Mouse (Mus musculus) lung, adult 18-20 months (tissue): ENCODE measurements around the gene Adm2.

Experiments used
- DNase-seq, 2 experiments: peaks; one replicate each; pipeline ENCODE4 v3.0.0; 2022; ENCODE audit warnings: mixed read lengths in 2 of 2

Gene Adm2

DNA sequence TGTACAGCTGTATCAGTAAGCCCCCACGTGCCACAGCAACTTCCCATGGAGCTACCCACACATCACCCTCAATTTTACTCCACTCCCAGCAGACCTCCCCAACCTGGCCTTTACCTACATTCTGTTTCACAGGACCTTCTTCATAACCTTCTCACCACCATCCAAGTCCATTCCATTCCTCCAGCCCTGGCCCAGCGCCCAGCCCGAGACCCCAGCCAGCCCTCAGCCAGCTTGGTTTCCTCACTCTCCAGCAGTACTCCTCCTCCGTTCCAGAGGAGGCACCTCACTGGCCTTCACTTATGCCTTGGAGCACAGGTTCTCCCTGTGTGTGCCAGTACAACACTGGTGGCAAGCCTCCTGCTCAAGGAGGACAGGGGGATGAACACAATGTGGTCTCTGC, 9.2 kb upstream of the Adm2 start:
- no peak for DNase-seq

DNA sequence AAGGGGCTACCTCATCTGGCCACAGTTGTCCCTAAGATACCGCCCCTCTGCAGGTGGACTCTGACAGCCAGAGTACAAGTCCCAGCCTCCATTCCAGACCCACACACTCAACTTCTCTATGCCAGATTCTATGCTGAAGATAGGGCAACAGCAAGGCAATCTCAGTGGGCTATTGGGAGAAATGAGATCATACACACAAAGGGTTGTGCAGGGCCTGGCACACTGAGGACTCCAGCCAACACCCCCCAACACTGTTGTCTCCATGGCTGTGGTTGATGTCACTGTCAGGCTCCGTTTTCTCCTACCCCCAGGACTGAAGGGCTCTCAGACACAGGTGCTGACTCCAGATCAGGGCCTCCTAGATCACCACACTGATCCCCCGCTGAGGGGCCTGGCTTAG, 8.4 kb upstream of the Adm2 start:
- no peak for DNase-seq

DNA sequence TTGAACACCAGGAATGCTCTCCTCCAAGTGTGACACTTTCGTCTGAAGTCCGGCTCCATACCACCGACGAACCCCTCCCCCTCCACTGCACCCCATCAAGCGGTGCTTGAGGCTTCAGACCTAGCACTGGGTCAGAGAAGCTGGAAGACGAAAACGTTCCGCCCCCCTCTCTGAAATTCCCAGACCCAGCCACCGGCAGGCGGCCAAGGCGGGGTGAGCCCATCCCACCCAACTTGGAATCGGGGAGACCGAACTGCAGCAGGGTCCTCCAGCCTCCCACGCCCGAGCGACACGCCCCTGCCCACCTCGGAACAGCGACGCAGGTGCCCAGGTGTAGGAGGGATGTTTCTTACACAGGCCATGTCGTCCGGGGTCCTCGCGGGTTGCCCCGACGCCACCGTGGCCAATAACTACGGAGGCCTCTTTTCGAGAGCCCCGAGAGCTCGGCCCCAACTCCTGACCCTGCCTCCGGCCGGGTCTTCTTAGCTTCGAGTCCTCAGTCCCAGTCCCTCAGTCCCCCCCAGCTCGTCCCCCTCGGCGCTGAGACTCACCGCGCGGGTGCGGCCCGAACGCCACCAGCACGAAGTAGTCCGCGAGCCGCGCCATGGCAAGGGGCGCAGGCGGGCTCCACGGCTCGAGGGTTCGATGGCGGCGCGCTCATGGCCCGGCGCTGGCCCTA, 7.9 kb upstream of the Adm2 start:
- peak in 1 of 2 experiments; percentile 31 for DNase-seq

DNA sequence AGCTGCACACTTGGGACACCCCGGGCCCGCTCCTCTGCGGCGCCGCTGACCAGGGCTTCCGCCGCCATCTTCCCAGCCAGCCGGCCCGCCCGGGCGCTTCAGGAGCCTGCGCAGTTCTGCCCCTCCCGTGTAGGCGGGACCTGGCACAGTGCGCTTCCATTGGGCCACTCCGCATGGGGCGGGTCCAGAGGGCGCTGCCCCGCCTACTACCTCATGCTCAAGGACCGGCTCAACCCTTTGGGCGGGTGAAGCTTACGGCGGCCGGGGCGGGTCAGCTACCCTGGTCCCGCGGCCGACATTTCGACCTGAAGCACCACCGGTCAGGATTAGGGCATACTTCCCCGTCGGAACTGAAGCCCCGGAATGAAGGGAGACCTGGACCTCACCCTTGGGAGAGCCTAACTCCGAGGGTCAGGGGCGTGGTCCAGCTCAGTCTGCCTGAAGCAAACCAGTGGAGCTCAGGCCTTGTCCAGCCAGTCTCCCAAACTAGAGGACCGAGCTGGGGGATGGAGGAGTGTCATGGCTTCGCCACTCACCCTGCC, 7.3 kb upstream of the Adm2 start, which contains the start of gene Sbf1:
Gene Sbf1, minus strand, starts transcription at position 122 of the 542 bp plus-strand sequence.
- DNase-seq, result peak; percentile 99

DNA sequence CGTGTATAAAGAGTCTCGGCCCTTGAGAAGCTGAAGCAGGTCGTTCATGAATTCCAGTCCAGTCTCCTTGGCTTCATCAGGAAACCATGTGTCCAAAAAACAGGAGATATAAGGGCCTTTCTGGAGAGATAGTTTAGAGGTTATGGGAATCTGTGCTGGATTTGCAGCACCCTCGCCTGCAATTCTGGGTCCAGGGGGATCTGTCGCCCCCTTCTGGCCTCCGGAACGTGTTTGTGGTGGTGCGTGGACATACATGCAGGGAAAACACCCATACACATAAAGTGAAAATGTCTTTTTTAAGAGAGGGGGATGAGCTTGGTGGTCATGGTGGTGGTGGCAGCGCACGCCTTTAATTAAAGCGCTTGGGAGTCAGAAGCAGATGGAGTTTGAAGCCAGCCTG, 6.4 kb upstream of the Adm2 start:
- peak in 1 of 2 experiments; percentile 27 for DNase-seq

DNA sequence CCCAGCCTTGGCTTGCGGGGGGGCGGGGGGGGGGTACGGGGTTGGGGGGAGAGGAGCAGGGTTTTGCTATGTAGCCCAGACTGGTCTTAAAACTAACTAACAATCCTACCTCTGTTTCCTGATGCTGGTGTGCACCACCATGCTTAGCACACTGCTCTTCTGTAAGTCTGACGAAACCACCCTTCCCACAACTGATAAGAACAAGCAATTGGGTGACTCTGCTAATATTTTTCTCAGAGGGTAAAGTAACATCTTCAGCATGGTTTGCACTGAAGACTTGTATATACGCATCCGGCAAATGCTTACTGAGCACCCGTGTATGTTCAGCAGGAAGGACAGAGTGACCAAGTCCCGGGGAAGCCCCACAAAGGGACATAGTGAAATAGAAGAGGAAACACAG, 1.3 kb upstream of the Adm2 start:
- DNase-seq, result no peak

DNA sequence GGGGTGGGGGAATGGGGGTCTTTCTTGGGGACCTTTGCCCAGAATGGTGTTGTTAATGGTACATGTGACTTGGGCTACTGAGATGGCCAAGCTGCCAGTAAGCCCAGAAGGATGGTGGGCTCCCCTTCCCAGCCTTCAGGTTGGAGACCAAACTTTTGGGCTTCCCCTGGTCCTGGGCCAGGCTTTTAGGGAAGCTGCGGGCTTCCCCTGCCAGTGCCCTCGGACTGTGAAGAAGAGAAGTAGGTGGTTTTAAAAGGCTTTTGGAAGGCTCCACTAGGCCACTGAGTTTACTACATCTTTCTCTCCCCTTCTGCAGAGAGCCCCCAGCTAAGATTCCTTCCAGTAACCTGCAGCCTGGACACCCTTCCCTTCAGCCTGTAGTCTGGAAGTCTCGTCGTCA, 1.1 kb downstream of the Adm2 start:
- no peak for DNase-seq

DNA sequence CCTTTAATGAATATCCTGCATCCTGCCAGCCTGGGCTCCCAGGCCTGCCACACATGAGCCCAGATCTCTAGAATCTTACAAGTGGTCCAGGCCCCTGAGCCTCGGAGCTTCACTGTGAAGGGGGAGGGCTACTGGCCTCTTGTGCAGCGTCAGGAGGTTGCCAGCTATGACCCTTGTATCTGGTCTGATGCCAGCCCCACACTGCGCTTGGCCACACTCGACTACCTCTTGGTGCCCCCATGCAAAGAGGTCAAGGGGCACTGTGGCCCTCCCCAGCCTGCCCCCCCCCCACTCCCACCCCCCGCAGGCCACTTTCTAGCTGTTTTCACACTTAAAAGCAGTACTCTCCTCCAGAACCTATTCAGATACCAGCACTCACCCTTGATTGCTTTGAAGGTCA, 3.9 kb downstream of the Adm2 start:
- DNase-seq, result no peak

DNA sequence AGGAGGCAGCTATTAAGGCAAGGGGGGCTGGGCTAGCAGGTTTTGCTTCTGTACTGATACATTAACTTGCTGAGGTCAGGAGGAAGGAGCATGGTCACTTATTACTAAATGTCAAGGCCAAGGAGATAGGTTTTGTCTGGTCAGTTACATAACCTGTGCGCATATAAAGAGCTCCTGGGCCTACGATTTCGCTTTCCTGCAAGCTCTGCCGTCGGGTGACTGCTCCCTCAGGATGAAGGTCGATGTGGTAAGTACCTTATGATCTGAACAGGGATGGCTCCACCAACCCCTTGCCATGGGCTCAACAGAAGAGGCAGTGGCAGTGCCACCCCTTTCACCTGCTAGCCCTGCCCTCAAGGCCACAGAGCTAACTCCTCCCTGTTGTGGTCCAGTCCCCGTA, 11.8 kb downstream of the Adm2 start, which contains the start of gene Miox:
Gene Miox, plus strand, starts transcription at position 128 of the 400 bp plus-strand sequence.
- no peak for DNase-seq

DNA sequence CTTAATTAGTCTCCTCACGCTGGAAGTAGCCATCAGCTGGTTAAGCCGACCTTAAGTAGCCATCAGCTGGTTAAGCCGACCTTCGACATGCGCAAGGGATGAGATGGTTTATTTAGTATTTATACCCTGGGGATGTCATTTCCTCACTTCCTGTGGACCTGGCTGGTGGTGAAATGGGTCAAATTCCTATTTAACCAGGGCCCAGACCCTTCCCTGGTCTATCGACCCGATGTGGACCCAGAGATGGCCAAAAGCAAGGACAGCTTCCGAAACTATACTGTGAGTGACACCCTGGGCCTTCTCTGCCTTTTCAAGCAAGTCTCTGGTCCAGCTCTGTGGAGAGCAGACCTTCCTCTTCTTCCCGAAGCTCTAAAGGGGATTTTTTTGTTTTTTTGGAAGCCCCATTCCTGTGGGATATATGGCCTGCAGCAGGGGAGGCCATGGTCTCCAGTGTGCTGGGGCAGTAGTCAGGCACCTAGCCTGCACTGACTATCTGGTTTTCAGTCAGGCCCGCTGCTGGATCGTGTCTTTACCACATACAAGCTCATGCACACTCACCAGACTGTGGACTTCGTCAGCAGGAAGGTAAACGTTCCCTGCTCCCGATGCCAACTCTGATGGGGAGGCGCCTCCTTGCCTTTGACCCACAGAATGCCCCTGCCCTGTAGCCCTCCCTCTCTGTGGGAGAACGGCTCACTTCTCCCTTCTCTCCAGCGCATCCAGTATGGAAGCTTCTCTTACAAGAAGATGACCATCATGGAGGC, 12.4 kb downstream of the Adm2 start:
- no peak for DNase-seq

DNA sequence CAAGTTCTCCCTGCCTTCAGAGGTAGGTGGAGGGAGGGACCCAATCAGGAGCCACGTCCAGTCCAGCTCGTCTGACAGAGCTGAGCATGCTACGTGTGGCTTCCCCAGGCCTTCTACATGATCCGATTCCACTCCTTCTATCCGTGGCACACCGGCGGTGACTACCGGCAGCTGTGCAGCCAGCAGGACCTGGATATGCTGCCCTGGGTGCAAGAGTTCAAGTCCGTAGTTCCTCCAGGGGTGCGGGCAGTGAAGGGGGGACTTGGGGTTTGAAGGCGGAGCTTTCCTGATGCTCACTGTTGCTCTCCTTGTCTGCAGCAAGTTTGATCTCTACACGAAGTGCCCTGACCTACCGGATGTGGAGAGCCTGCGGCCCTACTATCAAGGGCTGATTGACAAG, 13.9 kb downstream of the Adm2 start:
- no peak for DNase-seq

DNA sequence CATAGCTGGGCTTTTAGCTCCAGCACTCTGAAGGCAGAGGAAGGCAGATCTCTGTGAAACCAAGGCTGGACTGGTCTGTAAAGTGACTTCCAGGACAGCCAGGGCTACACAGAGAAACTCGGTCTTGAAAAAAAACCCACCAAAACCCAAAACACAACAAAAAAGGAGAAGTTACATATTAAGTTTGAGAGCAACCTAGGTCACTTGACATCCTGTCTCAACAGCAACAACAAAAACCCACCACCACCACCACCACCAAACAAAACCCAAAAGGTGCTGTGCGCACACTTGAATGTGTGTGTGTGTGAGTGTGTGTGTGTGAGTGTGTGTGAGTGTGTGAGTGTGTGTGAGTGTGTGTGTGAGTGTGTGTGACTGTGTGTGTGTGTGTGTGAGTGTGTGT, 17.2 kb downstream of the Adm2 start:
- DNase-seq, result no peak

DNA sequence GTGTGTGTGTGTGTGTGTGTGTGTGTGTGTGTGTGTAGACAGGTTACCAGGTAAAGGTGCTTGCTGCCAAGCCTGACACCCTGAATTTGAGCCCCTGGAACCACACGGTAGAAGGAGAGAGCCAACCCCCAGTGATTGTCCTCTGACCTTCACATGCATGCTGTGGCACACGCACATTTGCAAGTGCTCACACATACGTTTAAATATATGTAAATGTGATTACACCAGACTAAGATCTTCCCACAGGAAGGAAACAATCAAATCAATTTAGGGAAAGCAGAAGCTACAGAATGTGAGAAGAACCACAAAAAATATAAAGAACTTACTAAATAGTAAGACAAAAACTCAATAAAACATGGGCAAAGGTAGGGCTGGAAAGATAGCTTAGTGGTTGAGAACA, 17.6 kb downstream of the Adm2 start:
- no peak for DNase-seq

DNA sequence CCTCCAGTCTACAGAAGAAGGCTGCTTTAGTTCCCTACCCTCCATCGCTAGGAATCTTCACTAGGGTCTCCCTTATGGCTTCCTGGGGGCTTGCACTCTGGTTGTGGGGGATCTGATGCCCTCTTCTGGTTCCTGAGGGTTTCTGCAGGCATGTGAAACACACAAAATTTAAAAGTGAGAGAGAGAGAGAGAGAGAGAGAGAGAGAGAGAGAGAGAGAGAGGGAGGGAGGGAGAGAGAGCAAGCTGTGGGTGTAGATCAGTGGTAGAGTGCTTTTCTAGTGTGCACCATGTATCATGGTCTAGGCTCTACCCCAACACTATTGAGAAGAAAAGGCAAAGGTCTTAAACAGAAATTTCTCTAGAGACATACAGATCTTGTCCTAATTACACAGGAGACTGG, 19.2 kb downstream of the Adm2 start:
- DNase-seq, result no peak

DNA sequence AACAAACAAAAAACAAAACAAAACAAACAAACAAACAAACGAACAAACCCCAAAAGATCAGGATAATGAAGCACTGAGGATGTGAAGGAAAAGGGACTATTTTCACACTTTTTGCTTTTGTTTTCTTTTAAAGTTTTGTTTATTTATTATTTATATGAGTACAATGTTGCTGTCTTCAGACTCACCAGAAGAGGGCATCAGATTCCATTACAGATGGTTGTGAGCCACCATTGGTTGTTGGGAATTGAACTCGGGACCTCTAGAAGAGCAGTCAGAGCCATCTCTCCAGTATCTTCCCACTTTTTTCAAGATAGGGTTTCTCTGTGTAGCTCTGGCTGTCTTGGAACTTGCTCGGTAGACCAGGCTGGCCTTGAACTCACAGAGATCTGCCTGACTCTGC, 20.8 kb downstream of the Adm2 start:
- DNase-seq, result no peak

DNA sequence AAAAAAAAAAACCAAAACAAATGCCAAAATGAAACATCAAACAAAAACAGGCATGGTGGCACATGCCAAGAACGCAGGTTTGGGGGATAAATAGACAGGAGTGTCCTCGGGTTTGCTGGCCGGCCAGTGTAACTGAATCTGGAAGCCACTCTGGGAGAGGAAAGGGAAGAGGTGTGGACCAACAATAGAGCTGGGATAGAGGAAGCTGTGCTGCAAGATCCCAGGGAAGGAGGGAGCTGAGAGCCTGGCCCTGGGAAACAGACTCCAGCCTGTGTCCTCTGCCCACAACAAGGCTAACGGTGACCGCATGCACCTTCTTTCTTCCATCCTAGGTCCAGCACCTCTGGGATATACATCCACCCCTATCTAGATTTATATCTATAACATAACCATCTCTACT, 27.9 kb downstream of the Adm2 start:
- peak in 1 of 2 experiments; percentile 38 for DNase-seq

DNA sequence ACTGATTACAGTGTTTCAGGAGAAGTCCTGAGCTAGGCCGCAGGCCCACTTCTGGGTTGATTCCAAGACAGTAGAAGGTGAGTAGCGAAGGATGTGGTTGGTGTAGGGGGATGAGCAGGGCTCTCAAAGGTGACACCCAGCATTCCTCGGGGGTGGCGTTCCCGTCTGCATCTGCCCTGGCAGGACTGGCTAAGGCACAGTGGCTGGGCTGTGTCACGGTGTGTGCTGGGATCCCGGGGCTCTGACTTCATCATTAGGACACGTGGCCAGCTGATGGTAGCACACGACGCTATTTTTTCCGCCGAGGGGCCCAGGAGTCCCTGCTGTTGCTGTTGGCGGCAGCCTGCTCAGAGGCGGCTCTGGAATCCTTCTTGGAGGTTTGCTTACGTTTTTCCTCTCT, 28.8 kb downstream of the Adm2 start:
- no peak for DNase-seq

DNA sequence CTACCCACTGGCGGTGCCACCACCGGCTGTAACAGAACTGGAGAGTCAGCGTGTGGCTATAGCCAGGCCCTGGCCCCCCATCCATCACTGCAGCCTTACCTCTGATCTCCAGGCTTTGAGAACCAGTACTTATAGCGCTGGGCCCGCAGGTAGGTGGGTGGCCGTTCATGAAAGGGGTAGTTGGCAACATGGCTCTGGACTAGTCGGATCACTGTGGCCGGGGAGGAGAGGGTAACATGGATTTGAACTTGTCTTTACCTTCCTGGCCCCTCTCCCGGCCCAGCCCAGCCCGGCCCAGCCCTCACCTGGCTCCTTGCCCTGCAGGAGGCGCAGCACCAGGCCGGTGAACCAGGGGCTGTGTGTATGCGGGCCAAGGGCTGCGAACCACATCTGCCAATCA, 29.5 kb downstream of the Adm2 start:
- no peak for DNase-seq

DNA sequence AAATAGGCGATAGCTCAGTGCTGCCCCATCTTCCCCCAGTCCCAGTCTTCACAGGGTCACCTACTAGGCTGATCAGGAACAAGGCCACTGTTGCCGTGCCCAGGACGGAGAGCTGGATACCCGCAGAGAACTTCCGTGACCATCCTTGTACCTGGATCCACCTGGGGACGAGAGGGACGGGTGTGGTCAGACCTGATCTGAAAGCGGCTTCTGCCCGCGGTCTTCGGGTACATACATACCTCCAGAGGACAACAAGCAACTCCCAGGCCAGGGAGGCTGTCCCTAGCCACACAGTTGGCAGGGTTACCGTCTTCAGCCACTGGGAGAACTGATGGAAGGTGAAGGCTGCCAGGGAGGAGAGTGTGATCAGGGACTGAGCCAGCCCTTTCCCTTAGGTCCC, 30.3 kb downstream of the Adm2 start:
- DNase-seq, result no peak

DNA sequence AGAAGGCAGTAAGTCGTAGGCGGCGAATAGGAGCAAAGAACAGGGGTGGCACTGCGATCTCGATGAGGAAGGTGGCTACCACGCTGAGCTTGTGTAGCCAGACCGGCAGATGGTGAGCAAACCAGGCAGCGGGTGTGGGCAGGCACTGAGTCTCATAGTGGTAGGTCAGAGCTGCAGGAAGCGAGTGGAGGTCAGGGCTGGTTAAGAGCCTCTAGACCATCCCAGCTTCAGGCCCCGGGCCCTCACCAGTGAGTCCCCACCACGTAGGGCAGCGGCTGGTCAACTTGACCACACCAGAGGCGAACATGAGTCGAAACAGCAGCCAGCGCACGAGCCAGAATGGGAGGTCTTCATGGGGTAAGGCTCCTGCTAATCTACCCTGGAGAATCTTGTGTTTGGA, 31.3 kb downstream of the Adm2 start:
- no peak for DNase-seq

DNA sequence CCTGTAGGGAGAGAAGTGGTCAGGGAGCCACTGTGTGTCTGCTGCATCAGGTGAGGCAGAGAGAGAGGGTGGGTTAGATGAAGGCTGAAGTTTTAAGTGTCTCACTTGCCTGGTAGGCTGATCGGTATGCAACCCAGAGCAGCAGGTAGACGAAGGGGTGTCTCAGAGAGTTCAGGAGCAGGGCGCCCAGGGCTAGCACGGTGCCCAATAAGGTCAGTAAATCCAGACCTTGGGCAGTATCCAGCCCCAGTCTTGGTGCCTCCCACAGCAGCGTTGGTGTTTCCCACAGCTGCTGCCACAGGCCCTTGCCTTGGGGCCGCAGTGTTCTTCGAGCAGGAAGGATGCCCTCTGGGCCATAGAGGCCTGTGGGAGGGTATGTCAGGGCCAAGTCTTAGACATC, 31.9 kb downstream of the Adm2 start:
- DNase-seq, result no peak

DNA sequence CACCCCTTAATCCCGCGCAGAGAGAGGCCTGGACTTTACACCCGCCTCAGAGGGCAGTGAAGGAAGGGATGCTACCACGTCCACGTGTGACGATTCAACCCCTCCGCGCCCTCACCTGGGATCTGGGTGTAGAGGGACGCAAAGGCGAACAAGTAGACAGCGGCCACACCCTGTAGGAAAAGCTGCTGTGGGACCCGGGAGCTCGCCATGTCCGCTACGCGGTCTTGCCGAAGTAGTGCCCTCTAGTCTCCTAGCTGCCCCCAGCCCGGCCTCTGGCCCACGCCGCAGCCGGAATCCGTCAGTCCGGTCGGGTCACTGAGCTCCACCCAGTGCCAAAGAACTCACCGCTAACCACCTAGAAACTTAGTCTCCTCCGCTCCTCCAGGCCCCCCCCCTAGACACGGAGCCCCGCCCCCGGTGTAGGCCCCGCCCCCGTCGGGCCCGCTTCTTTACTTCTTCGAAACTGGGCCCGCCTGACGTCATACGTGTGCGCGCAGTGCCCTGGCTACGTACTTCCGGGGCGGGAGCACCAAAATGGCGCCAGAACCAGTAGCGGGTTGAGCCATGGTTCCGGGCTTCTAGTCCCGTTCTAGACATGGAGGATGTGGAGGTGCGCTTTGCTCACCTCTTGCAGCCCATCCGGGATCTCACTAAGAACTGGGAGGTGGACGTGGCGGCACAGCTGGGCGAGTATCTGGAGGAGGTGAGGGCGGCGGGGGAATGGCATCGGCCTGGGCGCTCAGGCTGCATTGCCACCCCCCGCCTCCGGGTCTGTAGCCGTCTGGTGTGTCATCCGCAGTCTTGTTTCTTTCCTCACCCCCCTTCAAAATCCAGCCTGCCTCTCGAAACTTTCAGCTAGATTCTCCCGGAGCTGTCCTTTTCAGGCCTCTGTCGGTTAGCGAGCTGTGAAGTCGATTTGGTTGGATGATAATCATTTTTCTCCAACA, 33.0 kb downstream of the Adm2 start, which contains the start of the genes Lmf2 and Ncaph2:
Gene Lmf2, minus strand, starts transcription at position 419 of the 947 bp plus-strand sequence.
Gene Ncaph2, plus strand, starts transcription at position 479 of the 947 bp plus-strand sequence.
- DNase-seq, result peak; percentile 94 to 96

DNA sequence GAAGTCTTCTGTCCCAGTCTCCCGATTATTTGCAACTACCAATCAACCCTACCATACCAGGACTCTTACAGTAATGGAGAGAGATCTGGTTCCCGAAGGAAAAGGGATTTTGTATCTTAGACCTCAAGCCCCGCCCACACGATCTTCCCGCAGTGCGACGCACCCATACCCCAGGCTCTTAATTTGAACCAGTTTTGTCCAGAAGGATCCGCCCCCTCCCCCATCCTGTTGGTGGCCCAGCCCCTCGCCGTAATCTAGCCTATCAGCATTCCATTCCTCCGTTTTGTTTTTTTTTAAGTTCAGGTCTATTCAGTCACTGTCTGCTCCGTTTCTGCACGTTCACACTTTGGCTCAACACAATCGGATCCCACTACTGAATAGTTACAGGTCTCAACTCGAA, 33.9 kb downstream of the Adm2 start:
- DNase-seq, result peak; percentile 56 to 65
